Mouse (Mus musculus): ENCODE measurements around the gene Itga9. TPM values are rescaled to one million over a fixed set of nuclear protein-coding genes. Genes with fewer than 3 reads are reported as not detected.

Gene Itga9
- polyA plus RNA-seq, 1 experiment from 2014 or later, result 6.6 TPM

Other genes starting within 250 kb of the Itga9 start
- gene Eomes, start 128.5 kb upstream of the Itga9 start, polyA plus RNA-seq (2016; fragmentation: Nextera tagmentation; extraction: Ambion mirVana), result not detected in 2 replicates
- 27.5 and 28.2 TPM in 2 replicates for gene Golga4, start 100.4 kb upstream of the Itga9 start, polyA plus RNA-seq (2016; fragmentation: Nextera tagmentation; extraction: Ambion mirVana)